Comparison of ENCODE assay signal across 8 mouse cellular contexts in genomic region chr6:115991881-115992620, GRCm38 (mm10). TPM values are rescaled to one million over a fixed set of nuclear protein-coding genes. Genes with fewer than 3 reads are reported as not detected.
DNase-seq lines count a peak whose midpoint lies in the region; ATAC-seq and TF ChIP-seq lines count a peak whose summit lies in the region.

No protein-coding gene starts in this region.

- peaks cover 34% of the 10 kb centered on the region for H3K4me1 ChIP-seq in kidney, postnatal 0 days (replicated peaks; ENCODE audit: insufficient read depth, low read length)
- H3K4me1 ChIP-seq in embryonic facial prominence, embryonic 15.5 days, result peaks cover 79% of the 10 kb centered on the region
- H3K4me1 ChIP-seq in intestine, postnatal 0 days (replicated peaks; ENCODE audit: control insufficient read depth, insufficient read depth, low read length), result no peaks in the 10 kb centered on the region

- peak overlapping the region; percentile 82 for H3K4me2 ChIP-seq in kidney, postnatal 0 days (ENCODE audit: low read length)
- peak overlapping the region; percentile 92 for H3K4me2 ChIP-seq in embryonic facial prominence, embryonic 15.5 days (replicated peaks)
- H3K4me2 ChIP-seq in intestine, postnatal 0 days (replicated peaks; ENCODE audit: low read depth), result peak overlapping the region; percentile 86
- H3K4me2 ChIP-seq in myocyte (ENCODE audit: low read depth), result peak overlapping the region; percentile 87

- peak overlapping the region; percentile 79; the same call in 1 of the 2 replicates for H3K27ac ChIP-seq in kidney, postnatal 0 days
- H3K27ac ChIP-seq in embryonic facial prominence, embryonic 15.5 days (replicated peaks), result peak overlapping the region; percentile 39
- H3K27ac ChIP-seq in intestine, postnatal 0 days (ENCODE audit: low read depth, low read length), result no peak overlapping the region

- H3K9ac ChIP-seq in kidney, postnatal 0 days (ENCODE audit: low read depth, low read length), result peak overlapping the region; percentile 83
- peak overlapping the region; percentile 19; the same call in 1 of the 2 replicates for H3K9ac ChIP-seq in embryonic facial prominence, embryonic 15.5 days
- H3K9ac ChIP-seq in intestine, postnatal 0 days (ENCODE audit: low read depth, low read length), result peak overlapping the region; percentile 40; the same call in 1 of the 2 replicates

- H3K4me3 ChIP-seq in kidney, postnatal 0 days (replicated peaks; ENCODE audit: low read depth, low read length), result peak overlapping the region; percentile 70
- peak overlapping the region; percentile 65 for H3K4me3 ChIP-seq in embryonic facial prominence, embryonic 15.5 days (replicated peaks)
- H3K4me3 ChIP-seq in intestine, postnatal 0 days (ENCODE audit: low read depth, low read length), result peak overlapping the region; percentile 52
- H3K4me3 ChIP-seq in myocyte, result peak overlapping the region; percentile 50

- no peaks in the 10 kb centered on the region; the same call in 1 of the 2 replicates for H3K27me3 ChIP-seq in kidney, postnatal 0 days (ENCODE audit: insufficient read depth, low read length)
- H3K27me3 ChIP-seq in embryonic facial prominence, embryonic 15.5 days, result peaks cover 17% of the 10 kb centered on the region
- H3K27me3 ChIP-seq in intestine, postnatal 0 days (replicated peaks; ENCODE audit: control insufficient read depth, insufficient read depth, low read length), result peaks cover 27% of the 10 kb centered on the region
- no peaks in the 10 kb centered on the region for H3K27me3 ChIP-seq in myocyte (ENCODE audit: control insufficient read depth, insufficient read depth, insufficient read length)

- 30% methylated on average over 10 of the region's 10 CpGs for WGBS in kidney, postnatal 0 days
- 40% methylated on average over 10 of the region's 10 CpGs for WGBS in embryonic facial prominence, embryonic 15.5 days
- 50% methylated on average over 10 of the region's 10 CpGs for WGBS in intestine, postnatal 0 days

- ATAC-seq in kidney, postnatal 0 days (replicated peaks; ENCODE audit: low FRiP score, low read depth), result no peak
- ATAC-seq in embryonic facial prominence, embryonic 15.5 days (ENCODE audit: insufficient number of reproducible peaks, low FRiP score, low TSS enrichment, low read depth), result no peak
- ATAC-seq in intestine, postnatal 0 days, result no peak

- TF ChIP-seq POLR2A in myocyte (IDR thresholded peaks at IDR 0.05; ENCODE audit: insufficient read length, low read depth), result no peak

- peak overlapping the region; percentile 15 for H3ac ChIP-seq in myocyte (ENCODE audit: control insufficient read depth, insufficient read length)

- H3K9me3 ChIP-seq in kidney, postnatal 0 days (replicated peaks; ENCODE audit: low read length), result no peaks in the 10 kb centered on the region
- H3K9me3 ChIP-seq in embryonic facial prominence, embryonic 15.5 days (replicated peaks), result no peaks in the 10 kb centered on the region
- no peaks in the 10 kb centered on the region for H3K9me3 ChIP-seq in intestine, postnatal 0 days (ENCODE audit: control insufficient read depth)

- H3K79me2 ChIP-seq in myocyte (ENCODE audit: control insufficient read depth, insufficient read depth), result peaks cover 49% of the 10 kb centered on the region

- DNase-seq in kidney, postnatal 0 days (ENCODE audit: low spot score), result no peak
- no peak for DNase-seq in kidney, adult 11 months
- no peak for DNase-seq in cerebellum, adult 11-12 months
- no peak for DNase-seq in embryo, embryonic 10 days (ENCODE audit: low spot score)
- DNase-seq in spleen, postnatal 36 days (ENCODE audit: low spot score in 2 of 2), result no peak

- TF ChIP-seq CTCF in kidney, postnatal 0 days (IDR thresholded peaks at IDR 0.05; ENCODE audit: low read depth), result no peak
- no peak for TF ChIP-seq CTCF in intestine, postnatal 0 days (IDR thresholded peaks at IDR 0.05; ENCODE audit: low read depth)

- no peaks in the 10 kb centered on the region for H3K36me3 ChIP-seq in kidney, postnatal 0 days (ENCODE audit: insufficient read depth, low read length)
- no peaks in the 10 kb centered on the region for H3K36me3 ChIP-seq in embryonic facial prominence, embryonic 15.5 days
- H3K36me3 ChIP-seq in intestine, postnatal 0 days (ENCODE audit: control insufficient read depth, insufficient read depth), result no peaks in the 10 kb centered on the region
- no peaks in the 10 kb centered on the region for H3K36me3 ChIP-seq in myocyte (ENCODE audit: control insufficient read depth, insufficient read depth)

TF ChIP-seq in myocyte, 11 proteins besides CTCF, POLR2A, EP300 and RAD21:
- no peak for TF ChIP-seq REST (IDR thresholded peaks at IDR 0.05; ENCODE audit: insufficient read depth, insufficient read length)
- no peak for TF ChIP-seq MYOG (IDR thresholded peaks at IDR 0.05; ENCODE audit: control insufficient read depth in 1 of 3, insufficient read depth in 1 of 3, insufficient read length in 2 of 3, low read depth in 2 of 3)
- TF ChIP-seq MAX (IDR thresholded peaks at IDR 0.05; ENCODE audit: low read depth), result no peak
- no peak for TF ChIP-seq TCF3 (IDR thresholded peaks at IDR 0.05; ENCODE audit: insufficient read length, low read depth)
- no peak for TF ChIP-seq POLR2AphosphoS2 (IDR thresholded peaks at IDR 0.05; ENCODE audit: insufficient read length, low read depth)
- no peak for TF ChIP-seq E2F4 (IDR thresholded peaks at IDR 0.05; ENCODE audit: insufficient read depth)
- no peak for TF ChIP-seq USF1 (IDR thresholded peaks at IDR 0.05; ENCODE audit: low read depth)
- no peak for TF ChIP-seq SRF (IDR thresholded peaks at IDR 0.05; ENCODE audit: control insufficient read depth, insufficient read length, low read depth)
- no peak for TF ChIP-seq TCF12 (IDR thresholded peaks at IDR 0.05; ENCODE audit: insufficient read depth, poor library complexity, severe bottlenecking)
- no peak for TF ChIP-seq MYOD1 (IDR thresholded peaks at IDR 0.05; ENCODE audit: control insufficient read depth in 1 of 3, insufficient read length in 2 of 3, low read depth in 2 of 3)
TF ChIP-seq in myocyte: peak in this region for 0.

RNA-seq across cellular contexts. Expression of gene Plxnd1, which starts 2.8 kb away (rescaled TPM):
- 42.3 and 42.4 TPM in 2 replicates for polyA plus RNA-seq in kidney, postnatal 0 days (2015; fragmentation: Nextera tagmentation; extraction: Ambion mirVana)
- polyA plus RNA-seq in embryonic facial prominence, embryonic 15.5 days (2015; fragmentation: Nextera tagmentation; extraction: Ambion mirVana), result 29.4 and 33.5 TPM in 2 replicates
- polyA plus RNA-seq in intestine, postnatal 0 days (2015; fragmentation: Nextera tagmentation; extraction: Ambion mirVana), result 8.2 and 9.6 TPM in 2 replicates
- polyA plus RNA-seq in myocyte (2012; fragmentation: generic; extraction: Trizol), result 39.4 TPM

RNA-seq across cellular contexts. Expression of gene H1foo, which starts 47.3 kb away (rescaled TPM):
- polyA plus RNA-seq in kidney, postnatal 0 days (2015; fragmentation: Nextera tagmentation; extraction: Ambion mirVana), result not detected in 2 replicates
- polyA plus RNA-seq in embryonic facial prominence, embryonic 15.5 days (2015; fragmentation: Nextera tagmentation; extraction: Ambion mirVana), result not detected in 2 replicates
- polyA plus RNA-seq in intestine, postnatal 0 days (2015; fragmentation: Nextera tagmentation; extraction: Ambion mirVana), result not detected in 2 replicates
- polyA plus RNA-seq in myocyte (2012; fragmentation: generic; extraction: Trizol), result not detected

Comparison
In these comparisons a context has a peak if more than half of its experiments do, and no peak if none do; other contexts are left out.
1. H3K9ac ChIP-seq: peak in every context shown above with its lines; median percentile 83 in kidney, postnatal 0 days; 40 in intestine, postnatal 0 days; 19 in embryonic facial prominence, embryonic 15.5 days.